Mouse (Mus musculus) CH12.LX (cell line): ENCODE measurements around the gene Nsd2. TPM values are rescaled to one million over a fixed set of nuclear protein-coding genes. Genes with fewer than 3 reads are reported as not detected.
"Not testable (repeated sequence)": the region's sequence is repeated elsewhere in the genome, so short reads cannot be mapped to it uniquely, and the experiment has no call there.

Experiments used
- DNase-seq: peaks from one replicate; pipeline ENCODE4 v3.0.0-alpha.2; 2013; ENCODE audit errors: extremely low read depth
- H3K27ac ChIP-seq: 2 replicates; pipeline ENCODE4 v1.5.1; 2012; ENCODE audit warnings: low read depth, mild to moderate bottlenecking, control low read depth, moderate library complexity; ENCODE audit not compliant: insufficient read depth
- H3K27me3 ChIP-seq: replicated peaks from 2 replicates; pipeline ENCODE3; 2012; ENCODE audit warnings: inconsistent platforms
- H3K36me3 ChIP-seq, 2 experiments: replicated peaks in 1 of 2; 2 replicates each; pipeline versions ENCODE3 to v1.6.1; 2012; ENCODE audit warnings: inconsistent platforms in 1 of 2, low read length in 1 of 2, mild to moderate bottlenecking in 1 of 2, mixed read lengths in 1 of 2, moderate library complexity in 1 of 2; ENCODE audit not compliant: control insufficient read depth in 1 of 2, insufficient read depth in 1 of 2
- H3K4me1 ChIP-seq, 2 experiments: 2 replicates each; pipeline ENCODE4 v1.6.1; 2012; ENCODE audit warnings: inconsistent platforms in 1 of 2, moderate library complexity in 1 of 2; ENCODE audit not compliant: insufficient read depth in 2 of 2, control insufficient read depth in 1 of 2
- H3K4me2 ChIP-seq: 2 replicates; pipeline ENCODE4 v1.6.1; 2012; ENCODE audit warnings: low read depth, mild to moderate bottlenecking, control low read depth; ENCODE audit not compliant: poor library complexity, insufficient read depth, severe bottlenecking
- H3K4me3 ChIP-seq, 3 experiments: fragments of 150-350 bp in 1 of 3; sonication (generic) in 1 of 3; replicated peaks in 1 of 3; 2 replicates each; pipeline versions ENCODE3 to v1.5.1; 2011 to 2012; ENCODE audit warnings: low read depth in 2 of 3, low read length in 2 of 3, mild to moderate bottlenecking in 2 of 3, moderate library complexity in 2 of 3, control low read depth in 1 of 3, improper control_type of control experiment in 1 of 3, inconsistent platforms in 1 of 3, mixed read lengths in 1 of 3; ENCODE audit not compliant: poor library complexity in 1 of 3
- H3K79me2 ChIP-seq: replicated peaks from 2 replicates; pipeline ENCODE4 v1.6.1; 2012; ENCODE audit warnings: mild to moderate bottlenecking, moderate library complexity; ENCODE audit not compliant: control insufficient read depth, poor library complexity, insufficient read depth, severe bottlenecking; ENCODE audit errors: extremely low read depth
- H3K9ac ChIP-seq: 2 replicates; pipeline ENCODE4 v1.6.1; 2012; ENCODE audit warnings: low read depth, mild to moderate bottlenecking, control low read depth, moderate library complexity; ENCODE audit not compliant: insufficient read depth
- H3K9me3 ChIP-seq: replicated peaks from 2 replicates; pipeline ENCODE3; 2012; ENCODE audit warnings: low read length, inconsistent platforms, mixed read lengths
- CTCF ChIP-seq, 2 experiments: IDR thresholded peaks in 1 of 2; conservative IDR thresholded peaks in 1 of 2; 2 replicates each; pipeline ENCODE4 v1.5.1; 2011 to 2012; ENCODE audit warnings: low read depth in 2 of 2, low read length in 2 of 2, improper control_type of control experiment in 1 of 2, inconsistent platforms in 1 of 2, mild to moderate bottlenecking in 1 of 2, moderate library complexity in 1 of 2
- EP300 ChIP-seq: IDR thresholded peaks from 2 replicates; pipeline ENCODE4 v1.6.1; 2011; ENCODE audit warnings: low read length, improper control_type of control experiment
- GABPA ChIP-seq: IDR thresholded peaks from 2 replicates; pipeline ENCODE4 v1.6.1; 2012; ENCODE audit warnings: low read depth, low read length, improper control_type of control experiment, inconsistent platforms; ENCODE audit not compliant: insufficient replicate concordance
- KAT2A ChIP-seq: IDR thresholded peaks from 2 replicates; pipeline ENCODE4 v1.6.1; 2012; ENCODE audit warnings: low read length, improper control_type of control experiment, inconsistent platforms; ENCODE audit not compliant: insufficient replicate concordance
- MAZ ChIP-seq: IDR thresholded peaks from 2 replicates; pipeline ENCODE4 v1.6.1; 2012; ENCODE audit warnings: low read depth, mild to moderate bottlenecking, inconsistent platforms, low read length, improper control_type of control experiment, moderate library complexity
- MEF2A ChIP-seq: IDR thresholded peaks from 2 replicates; pipeline ENCODE4 v1.6.1; 2014; ENCODE audit warnings: low read depth, mild to moderate bottlenecking, inconsistent platforms, low read length, improper control_type of control experiment, borderline replicate concordance
- NRF1 ChIP-seq: IDR thresholded peaks from 2 replicates; pipeline ENCODE4 v1.6.1; 2014; ENCODE audit warnings: low read depth, mild to moderate bottlenecking, inconsistent platforms, low read length, improper control_type of control experiment, moderate library complexity
- PAX5 ChIP-seq: IDR thresholded peaks from 2 replicates; pipeline ENCODE4 v1.6.1; 2012; ENCODE audit warnings: low read length, inconsistent platforms, mixed read lengths
- POLR2A ChIP-seq: IDR thresholded peaks from 2 replicates; pipeline ENCODE4 v1.6.1; 2011; ENCODE audit warnings: low read depth, mild to moderate bottlenecking, improper control_type of control experiment, low read length
- RAD21 ChIP-seq: IDR thresholded peaks from 2 replicates; pipeline ENCODE4 v1.6.1; 2011; ENCODE audit warnings: low read depth, mild to moderate bottlenecking, low read length, improper control_type of control experiment, moderate library complexity
- RCOR1 ChIP-seq: conservative IDR thresholded peaks from 2 replicates; pipeline ENCODE4 v1.6.1; 2012; ENCODE audit warnings: low read depth, mild to moderate bottlenecking, inconsistent platforms, low read length, improper control_type of control experiment
- SMC3 ChIP-seq: IDR thresholded peaks from 2 replicates; pipeline ENCODE4 v1.6.1; 2011; ENCODE audit warnings: low read depth, low read length, improper control_type of control experiment
- TBP ChIP-seq: conservative IDR thresholded peaks from 2 replicates; pipeline ENCODE4 v1.6.1; 2011; ENCODE audit warnings: low read depth, low read length, improper control_type of control experiment
- USF1 ChIP-seq: IDR thresholded peaks from 2 replicates; pipeline ENCODE4 v1.6.1; 2014; ENCODE audit warnings: low read depth, mild to moderate bottlenecking, inconsistent platforms, low read length, improper control_type of control experiment
- USF2 ChIP-seq: conservative IDR thresholded peaks from 2 replicates; pipeline ENCODE4 v1.6.1; 2011; ENCODE audit warnings: low read depth, low read length, improper control_type of control experiment
- ZMIZ1 ChIP-seq: IDR thresholded peaks from 2 replicates; pipeline ENCODE4 v1.6.1; 2012; ENCODE audit warnings: low read depth, mild to moderate bottlenecking, inconsistent platforms, low read length, improper control_type of control experiment
- dilution Hi-C: fragments of 300-500 bp; cut with MboI; formaldehyde crosslinking; loops from 2 replicates; pipeline ENCODE4 v1.14.3; 2020; ENCODE audit warnings: low sequenced_read_pairs; ENCODE audit not compliant: extremely low pct_unique_long_range_greater_than_20kb, extremely low pct_ligation_motif_present
- in situ Hi-C: fragments of 300-500 bp; cut with MboI; formaldehyde crosslinking; loops from 3 replicates; pipeline ENCODE4 v1.14.3; 2019; ENCODE audit warnings: low sequenced_read_pairs, low pct_ligation_motif_present, low pct_unique_long_range_greater_than_20kb, mixed read lengths
- polyA plus RNA-seq: library from polyadenylated mRNA; unstranded; fragments of >175 nt; gene quantifications from 2 replicates; pipeline ENCODE4 v1.2.1, GENCODE M21; 2012; ENCODE audit warnings: low read depth; ENCODE audit not compliant: insufficient read length
- total RNA-seq, 2 experiments: library from RNA; depleted of rRNA; stranded (reverse); fragments of 300-350 nt in 1 of 2; fragments of >200 nt in 1 of 2; gene quantifications; 2 replicates each; pipeline ENCODE4 v1.2.3; 2012 to 2014

Nsd2 gene
- total and polyA plus RNA-seq, 3 experiments: 39.8 to 55.0 (median 49.9) TPM

- no peaks in the 10 kb centered on the region for H3K4me1 ChIP-seq
- no peaks in the 10 kb centered on the region for H3K27me3 ChIP-seq
- H3K27ac ChIP-seq: no peak overlapping the region
- no peak for TF ChIP-seq EP300
- no peak for TF ChIP-seq KAT2A
- TF ChIP-seq CTCF (conservative IDR thresholded peaks at IDR 0.05 in 1 of 2, IDR thresholded peaks at IDR 0.05 in 1 of 2; ENCODE audit: low read depth in 2 of 2, low read length in 2 of 2): no peak
- TF ChIP-seq ZMIZ1: no peak
- no peak for TF ChIP-seq USF1
- TF ChIP-seq MAZ: no peak
- TF ChIP-seq PAX5: no peak
- no peak for TF ChIP-seq RCOR1
- no peak for TF ChIP-seq NRF1
- no peak for TF ChIP-seq GABPA
- no peak for TF ChIP-seq RAD21
- no peak for TF ChIP-seq SMC3
- no peak for TF ChIP-seq USF2
- no peak for TF ChIP-seq MEF2A
- TF ChIP-seq TBP: no peak
- TF ChIP-seq POLR2A: no peak
- H3K9me3 ChIP-seq: no peaks in the 10 kb centered on the region
- DNase-seq: no peak
- peaks cover 49 to 52% of the 10 kb centered on the region in 2 experiments for H3K36me3 ChIP-seq
- in situ Hi-C loops: no loop called here
- no peak overlapping the region for H3K4me2 ChIP-seq
- dilution Hi-C loops: no loop called here
- no peak overlapping the region for H3K4me3 ChIP-seq
- H3K9ac ChIP-seq: no peak overlapping the region
- no peaks in the 10 kb centered on the region for H3K79me2 ChIP-seq
Measured at GRCm38 (mm10) chr5:33903176-33903575, 82.7 kb downstream of the Nsd2 start.

GRCm38 (mm10) chr5:33915031-33915430 lies 94.5 kb downstream of the Nsd2 start:
- H3K27me3 ChIP-seq, H3K4me3 ChIP-seq, H3K4me2 ChIP-seq, in situ Hi-C loops, H3K9me3 ChIP-seq, DNase-seq, H3K79me2 ChIP-seq, dilution Hi-C loops, H3K4me1 ChIP-seq, H3K9ac ChIP-seq, H3K27ac ChIP-seq: not testable (repeated sequence)
- H3K36me3 ChIP-seq: peaks cover 43 to 49% of the 10 kb centered on the region in 2 experiments

- H3K9me3 ChIP-seq, H3K27me3 ChIP-seq, H3K4me3 ChIP-seq, H3K27ac ChIP-seq, H3K4me2 ChIP-seq, in situ Hi-C loops, H3K9ac ChIP-seq, H3K4me1 ChIP-seq, DNase-seq, dilution Hi-C loops, H3K79me2 ChIP-seq: not testable (repeated sequence)
- H3K36me3 ChIP-seq: peaks cover 57 to 65% of the 10 kb centered on the region in 2 experiments
Measured at GRCm38 (mm10) chr5:33916616-33917015, 96.1 kb downstream of the Nsd2 start.
